8 mouse cellular contexts compared by ENCODE assay signal in the genomic region with DNA sequence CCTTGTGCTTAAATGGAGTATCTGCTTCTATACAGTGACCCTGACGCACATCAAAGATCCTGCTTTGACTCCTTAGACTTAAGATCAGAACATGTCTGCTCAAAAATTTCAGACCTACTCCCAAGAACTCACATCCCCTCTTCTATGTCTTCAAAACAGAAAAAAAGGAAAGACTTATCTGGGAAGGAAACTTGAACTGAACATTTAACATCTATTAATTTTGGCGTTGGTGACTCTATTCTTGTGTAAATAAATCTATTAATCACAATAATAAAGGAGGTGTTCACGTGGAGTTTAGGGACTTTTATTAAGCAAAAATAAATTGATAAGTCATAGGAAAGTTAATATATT. TPM values are rescaled to one million over a fixed set of nuclear protein-coding genes. Genes with fewer than 3 reads are reported as not detected.
DNase-seq lines count a peak whose midpoint lies in the region; ATAC-seq and TF ChIP-seq lines count a peak whose summit lies in the region.

No protein-coding gene starts in this region.

- H3K27me3 ChIP-seq in erythroblast, embryonic 14.5 days (ENCODE audit: control insufficient read depth): no peaks in the 10 kb centered on the region
- no peaks in the 10 kb centered on the region for H3K27me3 ChIP-seq in spleen, adult 2 months (ENCODE audit: control insufficient read depth, insufficient read depth, low read length)
- no peaks in the 10 kb centered on the region for H3K27me3 ChIP-seq in liver, embryonic 12.5 days (replicated peaks)

- H3K9ac ChIP-seq in liver, embryonic 12.5 days: peak overlapping the region; percentile 87

- DNase-seq in spleen, adult 2 months (ENCODE audit: low read depth in 1 of 2, low spot score in 2 of 2): no peak
- DNase-seq in spleen, postnatal 36 days (ENCODE audit: low spot score in 2 of 2): no peak
- DNase-seq in right cerebral cortex, postnatal 14 days: no peak
- DNase-seq in gastrocnemius, postnatal 10 days: no peak
- DNase-seq in left cerebral cortex, adult 18-20 months (ENCODE audit: low spot score in 2 of 2): no peak

- no peak for TF ChIP-seq POLR2A in spleen, adult 2 months (IDR thresholded peaks at IDR 0.05; ENCODE audit: low read depth, low read length)

- H3K36me3 ChIP-seq in erythroblast, embryonic 14.5 days (ENCODE audit: control insufficient read depth): peaks cover 21% of the 10 kb centered on the region
- peaks cover 4% of the 10 kb centered on the region; the same call in 1 of the 2 replicates for H3K36me3 ChIP-seq in spleen, adult 2 months (ENCODE audit: control insufficient read depth, insufficient read depth, low read length)
- peaks cover 22% of the 10 kb centered on the region for H3K36me3 ChIP-seq in liver, embryonic 12.5 days

- WGBS in spleen, adult 2 months: 31% methylated on average over 3 of the region's 3 CpGs
- WGBS in liver, embryonic 12.5 days (ENCODE audit: insufficient replicate concordance): 28% methylated on average over 3 of the region's 3 CpGs

- H3K4me3 ChIP-seq in erythroblast, embryonic 14.5 days (replicated peaks): peak overlapping the region; percentile 84
- H3K4me3 ChIP-seq in spleen, adult 2 months (ENCODE audit: extremely low read depth, insufficient read depth, insufficient read length): peak overlapping the region; percentile 97
- H3K4me3 ChIP-seq in liver, embryonic 12.5 days: peak overlapping the region; percentile 74

- peak overlapping the region; percentile 94 for H3K27ac ChIP-seq in spleen, adult 2 months (ENCODE audit: insufficient read depth, low read length)
- peak overlapping the region; percentile 85 for H3K27ac ChIP-seq in liver, embryonic 12.5 days

- ATAC-seq in erythroblast, adult 5-6 weeks (replicated peaks; ENCODE audit: low FRiP score, poor library complexity, severe bottlenecking): no peak
- ATAC-seq in liver, embryonic 12.5 days: no peak

- peak overlapping the region; percentile 84 for H3K4me2 ChIP-seq in liver, embryonic 12.5 days

- no peaks in the 10 kb centered on the region for H3K9me3 ChIP-seq in erythroblast, embryonic 14.5 days (ENCODE audit: control insufficient read depth, low read length)
- H3K9me3 ChIP-seq in liver, embryonic 12.5 days (replicated peaks): no peaks in the 10 kb centered on the region

- H3K4me1 ChIP-seq in erythroblast, embryonic 14.5 days (ENCODE audit: control insufficient read depth): peaks cover 38% of the 10 kb centered on the region
- H3K4me1 ChIP-seq in spleen, adult 2 months (ENCODE audit: control insufficient read depth, insufficient read depth, insufficient read length): peaks cover 17% of the 10 kb centered on the region; the same call in 1 of the 2 replicates
- H3K4me1 ChIP-seq in liver, embryonic 12.5 days: peaks cover 44% of the 10 kb centered on the region

- TF ChIP-seq CTCF in spleen, adult 2 months (IDR thresholded peaks at IDR 0.05; ENCODE audit: extremely low read depth, insufficient read depth, insufficient read length, insufficient replicate concordance): no peak

RNA-seq across cellular contexts. Expression of a gene that starts 0.7 kb away (rescaled TPM):
- 15.1 and 15.6 TPM in 2 replicates for polyA plus RNA-seq in erythroblast, embryonic 14.5 days (2012)
- total RNA-seq in erythroblast, adult 5-6 weeks (2015; ENCODE audit: low replicate concordance): 6.1 and 9.2 TPM in 2 replicates
- 2.2 and 4.6 TPM in 2 replicates for total RNA-seq in erythroblast, adult 5-6 weeks (2017; ENCODE audit: low replicate concordance)
- 39.9 and 47.4 TPM in 2 replicates for polyA plus RNA-seq in spleen, adult 2 months (2012; rRNA removed)
- polyA plus RNA-seq in liver, embryonic 12.5 days (2016; fragmentation: Nextera tagmentation; extraction: Ambion mirVana): 50.8 and 53.5 TPM in 2 replicates
- total RNA-seq in gastrocnemius, postnatal 10 days (2021): 10 to 100 TPM; 32.4 to 33.1 TPM
- 10 to 100 TPM; 61.6 to 63.2 TPM for total RNA-seq in left cerebral cortex, adult 18-20 months (2021)

RNA-seq across cellular contexts. Expression of a gene that starts 2.2 kb away (rescaled TPM):
- polyA plus RNA-seq in erythroblast, embryonic 14.5 days (2012): not detected in 2 replicates
- total RNA-seq in erythroblast, adult 5-6 weeks (2015; ENCODE audit: low replicate concordance): not detected in 2 replicates
- 0.77 and 0.98 TPM in 2 replicates for total RNA-seq in erythroblast, adult 5-6 weeks (2017; ENCODE audit: low replicate concordance)
- polyA plus RNA-seq in spleen, adult 2 months (2012; rRNA removed): 1.8 and 2.0 TPM in 2 replicates
- 0.12 and 0.19 TPM in 2 replicates for polyA plus RNA-seq in liver, embryonic 12.5 days (2016; fragmentation: Nextera tagmentation; extraction: Ambion mirVana)
- under 1 TPM; 0.23 to 0.36 TPM for total RNA-seq in gastrocnemius, postnatal 10 days (2021)
- under 1 TPM; 0.30 to 0.65 TPM for total RNA-seq in left cerebral cortex, adult 18-20 months (2021)

RNA-seq across cellular contexts. Expression of a gene that starts 20.2 kb away (rescaled TPM):
- not detected in 2 replicates for polyA plus RNA-seq in erythroblast, embryonic 14.5 days (2012)
- total RNA-seq in erythroblast, adult 5-6 weeks (2015; ENCODE audit: low replicate concordance): 3.7 TPM in 1 of 2 replicates, not detected in the other
- 0.28 TPM in 1 of 2 replicates, not detected in the other for total RNA-seq in erythroblast, adult 5-6 weeks (2017; ENCODE audit: low replicate concordance)
- polyA plus RNA-seq in spleen, adult 2 months (2012; rRNA removed): 0.54 and 0.88 TPM in 2 replicates
- 3.4 TPM in 2 replicates for polyA plus RNA-seq in liver, embryonic 12.5 days (2016; fragmentation: Nextera tagmentation; extraction: Ambion mirVana)
- 1 to 10 TPM; 1.4 to 1.6 TPM for total RNA-seq in gastrocnemius, postnatal 10 days (2021)
- total RNA-seq in left cerebral cortex, adult 18-20 months (2021): 1 to 10 TPM in 1 of 2 experiments, under 1 TPM in 1; 0.94 to 1.0 TPM
